Mouse (Mus musculus) ovary, postnatal 36 days (tissue): ENCODE measurements at regions not wholly inside any gene's neighbourhood (a gene's known extent, or its start where the extent isn't known, plus 50 kb on each side); places are given as distances from the start of the nearest gene placed in this dataset.

Experiments
- DNase-seq: peaks from one replicate; pipeline ENCODE4 v3.0.0; 2022; ENCODE audit warnings: low spot score, mixed read lengths

GRCm38 (mm10) chr9:112014796-112015195 lies 220.9 kb downstream of the Arpp21 start:
- DNase-seq, result no peak

- no peak for DNase-seq
Measured at GRCm38 (mm10) chr9:111994401-111994800, 241.3 kb downstream of the Arpp21 start.

- DNase-seq, result no peak
Measured at GRCm38 (mm10) chr9:111993844-111994243, 241.9 kb downstream of the Arpp21 start.

GRCm38 (mm10) chr9:111990060-111990459 lies 245.7 kb downstream of the Arpp21 start:
- no peak for DNase-seq

- no peak for DNase-seq
Measured at GRCm38 (mm10) chr9:111963405-111964037, 272.2 kb downstream of the Arpp21 start.

GRCm38 (mm10) chr9:111957799-111958198 lies 267.7 kb upstream of the Stac start:
- DNase-seq, result no peak

- DNase-seq, result no peak
Measured at GRCm38 (mm10) chr9:111939271-111940067, 249.3 kb upstream of the Stac start.

GRCm38 (mm10) chr9:111932455-111932854 lies 242.3 kb upstream of the Stac start:
- DNase-seq, result no peak

GRCm38 (mm10) chr9:111918275-111918940 lies 228.3 kb upstream of the Stac start:
- DNase-seq, result peak; percentile 60

GRCm38 (mm10) chr9:111916684-111917535 lies 226.8 kb upstream of the Stac start:
- DNase-seq, result peak; percentile 7

GRCm38 (mm10) chr9:111908806-111909205 lies 218.7 kb upstream of the Stac start:
- no peak for DNase-seq

GRCm38 (mm10) chr9:111900196-111900595 lies 210.0 kb upstream of the Stac start:
- DNase-seq, result no peak

- DNase-seq, result no peak
Measured at GRCm38 (mm10) chr9:111897626-111898025, 207.5 kb upstream of the Stac start.

GRCm38 (mm10) chr9:111879710-111880109 lies 189.6 kb upstream of the Stac start:
- no peak for DNase-seq

- DNase-seq, result no peak
Measured at GRCm38 (mm10) chr9:111876846-111877245, 186.7 kb upstream of the Stac start.

- no peak for DNase-seq
Measured at GRCm38 (mm10) chr9:111870466-111870865, 180.3 kb upstream of the Stac start.

- DNase-seq, result no peak
Measured at GRCm38 (mm10) chr9:111869801-111870382, 179.7 kb upstream of the Stac start.

GRCm38 (mm10) chr9:111858051-111858450 lies 167.9 kb upstream of the Stac start:
- DNase-seq, result no peak

GRCm38 (mm10) chr9:111854976-111855375 lies 164.8 kb upstream of the Stac start:
- DNase-seq, result no peak

- DNase-seq, result no peak
Measured at GRCm38 (mm10) chr9:111846366-111846765, 156.2 kb upstream of the Stac start.

- DNase-seq, result no peak
Measured at GRCm38 (mm10) chr9:111841151-111841550, 151.0 kb upstream of the Stac start.
